Mouse (Mus musculus): ENCODE results near the gene Smbd1. TPM values are rescaled to one million over a fixed set of nuclear protein-coding genes. Genes with fewer than 3 reads are reported as not detected.

Smbd1 gene
- total and polyA plus RNA-seq, 3 experiments, result not detected

GRCm38 (mm10) chr16:32815160-32815605 is 4.9 kb upstream of the Smbd1 start:
- no peak for TF ChIP-seq KAT2A (IDR thresholded peaks at IDR 0.05; ENCODE audit: insufficient replicate concordance, low read length)
- TF ChIP-seq SMC3 (IDR thresholded peaks at IDR 0.05; ENCODE audit: low read depth, low read length), result no peak
- no peak for TF ChIP-seq RCOR1 (conservative IDR thresholded peaks at IDR 0.05; ENCODE audit: low read depth, low read length)
- TF ChIP-seq MAZ (IDR thresholded peaks at IDR 0.05; ENCODE audit: low read depth, low read length), result no peak
- no peak for TF ChIP-seq TCF12 (IDR thresholded peaks at IDR 0.05; ENCODE audit: low read depth, low read length)
- TF ChIP-seq ZNF384 (IDR thresholded peaks at IDR 0.05; ENCODE audit: low read depth, low read length), result peak; percentile 86
- no peak for TF ChIP-seq BHLHE40 (IDR thresholded peaks at IDR 0.05; ENCODE audit: low read depth, low read length)
- no peak for TF ChIP-seq UBTF (IDR thresholded peaks at IDR 0.05; ENCODE audit: low read depth, low read length)
- TF ChIP-seq MEF2A (IDR thresholded peaks at IDR 0.05; ENCODE audit: borderline replicate concordance, low read depth, low read length), result peak; percentile 37; the same call in 1 of the 2 replicates
- TF ChIP-seq CHD2 (IDR thresholded peaks at IDR 0.05; ENCODE audit: low read length), result peak; percentile 86
- no peak for TF ChIP-seq EP300 (IDR thresholded peaks at IDR 0.05; ENCODE audit: low read length)
- TF ChIP-seq ZC3H11A (IDR thresholded peaks at IDR 0.05; ENCODE audit: low read depth, low read length), result no peak
- TF ChIP-seq MAFK (IDR thresholded peaks at IDR 0.05; ENCODE audit: insufficient replicate concordance, low read length), result no peak
- TF ChIP-seq TBP (conservative IDR thresholded peaks at IDR 0.05; ENCODE audit: low read depth, low read length), result no peak
- TF ChIP-seq CHD1 (IDR thresholded peaks at IDR 0.05; ENCODE audit: low read depth, low read length), result no peak
- TF ChIP-seq MXI1 (IDR thresholded peaks at IDR 0.05; ENCODE audit: low read depth, low read length), result no peak
- TF ChIP-seq SIN3A (IDR thresholded peaks at IDR 0.05; ENCODE audit: low read length), result no peak
- no peak for TF ChIP-seq POLR2A (IDR thresholded peaks at IDR 0.05; ENCODE audit: low read depth, low read length)
- no peak for TF ChIP-seq HCFC1 (IDR thresholded peaks at IDR 0.05; ENCODE audit: low read depth, low read length)
- no peak for TF ChIP-seq USF1 (IDR thresholded peaks at IDR 0.05; ENCODE audit: low read depth, low read length)
- TF ChIP-seq GABPA (IDR thresholded peaks at IDR 0.05; ENCODE audit: insufficient replicate concordance, low read depth, low read length), result no peak
- no peak for TF ChIP-seq E2F4 (IDR thresholded peaks at IDR 0.05; ENCODE audit: insufficient replicate concordance, low read depth, low read length)
- TF ChIP-seq JUN (IDR thresholded peaks at IDR 0.05; ENCODE audit: insufficient read depth, low read depth, low read length), result no peak
- TF ChIP-seq MYC (IDR thresholded peaks at IDR 0.05; ENCODE audit: low read depth, low read length), result no peak
- no peak for TF ChIP-seq ZMIZ1 (IDR thresholded peaks at IDR 0.05; ENCODE audit: low read depth, low read length)
- TF ChIP-seq POLR2AphosphoS2 (IDR thresholded peaks at IDR 0.05; ENCODE audit: low read depth, low read length), result no peak
- dilution Hi-C loops (cut with MboI; ENCODE audit: extremely low pct_ligation_motif_present, extremely low pct_unique_long_range_greater_than_20kb, low sequenced_read_pairs) (no loop called here), in situ Hi-C loops (cut with MboI; ENCODE audit: low pct_ligation_motif_present, low pct_unique_long_range_greater_than_20kb, low sequenced_read_pairs) (loop anchor here (5.0 to 10.0 kb wide), 3 partner anchors 47 to 340 kb away; no protein-coding TSS in a partner anchor)
- Histone ChIP-seq H3K9me3 (replicated peaks; ENCODE audit: low read length) (no peaks in the 10 kb centered on the region), H3K4me1 (ENCODE audit: control insufficient read depth in 1 of 2, insufficient read depth in 2 of 2) (peaks cover 11 to 12% of the 10 kb centered on the region in 2 experiments), H3K4me3 (replicated peaks in 1 of 3; ENCODE audit: low read depth in 2 of 3, low read length in 2 of 3, poor library complexity in 1 of 3) (peak overlapping the region in 1 of 3 experiments; percentile 57), H3K4me2 (ENCODE audit: insufficient read depth, low read depth, poor library complexity, severe bottlenecking) (peak overlapping the region; percentile 17), H3K36me3 (replicated peaks in 1 of 2; ENCODE audit: control insufficient read depth in 1 of 2, insufficient read depth in 1 of 2, low read length in 1 of 2) (no peaks in the 10 kb centered on the region), H3K27me3 (replicated peaks) (no peaks in the 10 kb centered on the region), H3K79me2 (replicated peaks; ENCODE audit: control insufficient read depth, extremely low read depth, insufficient read depth, poor library complexity, severe bottlenecking) (no peaks in the 10 kb centered on the region), H3K9ac (ENCODE audit: insufficient read depth, low read depth) (0 out of 2 replicates have a peak overlapping the region, but pooled peaks have one; percentile 28), H3K27ac (ENCODE audit: insufficient read depth, low read depth) (no peak overlapping the region)
- no peak for DNase-seq (ENCODE audit: extremely low read depth)
